Mouse (Mus musculus) forebrain, embryonic 14.5 days (tissue): Measurements from ENCODE around the gene Spag8. TPM values are rescaled to one million over a fixed set of nuclear protein-coding genes. Genes with fewer than 3 reads are reported as not detected.

Experiments
- ATAC-seq: fragments of 200-750 bp; cut with Nextera tagmentation; 2 replicates; pipeline ENCODE4 v1.8.0; 2017; ENCODE audit warnings: mild to moderate bottlenecking, moderate library complexity
- DNase-seq: peaks from one replicate; pipeline ENCODE4 v3.0.0-alpha.2; 2015; ENCODE audit warnings: low spot score
- H3K27ac ChIP-seq: fragments of 300-500 bp; sonication (generic); 2 replicates; pipeline ENCODE4 v1.5.1; 2014; ENCODE audit warnings: low read depth, mild to moderate bottlenecking, control low read depth, low read length, moderate library complexity
- H3K27me3 ChIP-seq: fragments of 300-500 bp; sonication (generic); replicated peaks from 2 replicates; pipeline ENCODE4 v1.6.1; 2014; ENCODE audit warnings: low read length, control low read depth, mixed read lengths; ENCODE audit not compliant: control insufficient read depth, insufficient read depth
- H3K36me3 ChIP-seq: fragments of 300-500 bp; sonication (generic); 2 replicates; pipeline ENCODE4 v1.6.1; 2014; ENCODE audit warnings: low read length, control low read depth; ENCODE audit not compliant: control insufficient read depth, insufficient read depth
- H3K4me1 ChIP-seq: fragments of 300-500 bp; sonication (generic); 2 replicates; pipeline ENCODE4 v1.6.1; 2014; ENCODE audit warnings: antibody characterized with exemption, low read length, control low read depth; ENCODE audit not compliant: control insufficient read depth, insufficient read depth
- H3K4me2 ChIP-seq: fragments of 300-500 bp; sonication (generic); 2 replicates; pipeline ENCODE4 v1.6.1; 2014; ENCODE audit warnings: mild to moderate bottlenecking, control low read depth, low read length
- H3K4me3 ChIP-seq: fragments of 300-500 bp; sonication (generic); 2 replicates; pipeline ENCODE4 v1.5.1; 2014; ENCODE audit warnings: low read depth, low read length, control low read depth
- H3K9ac ChIP-seq: fragments of 300-500 bp; sonication (generic); 2 replicates; pipeline ENCODE4 v1.6.1; 2014; ENCODE audit warnings: mild to moderate bottlenecking, low read length, control low read depth, moderate library complexity
- H3K9me3 ChIP-seq: fragments of 300-500 bp; sonication (generic); replicated peaks from 2 replicates; pipeline ENCODE4 v1.6.1; 2016; ENCODE audit warnings: low read length, control low read depth, mixed read lengths; ENCODE audit not compliant: control insufficient read depth
- WGBS: fragments of 180-500 bp; shearing (Covaris S2); extraction: QIAGEN DNeasy Blood & Tissue Kit; methylation state at CpG from one replicate; pipeline ENCODE4 v1.1.7; 2014; 5-methylcytosine and 5-hydroxymethylcytosine counted together
- polyA plus RNA-seq: library from polyadenylated mRNA; unstranded; fragments of >200 nt; fragmentation: Nextera tagmentation; extraction: Ambion mirVana; gene quantifications from 2 replicates; pipeline ENCODE4 v1.2.1, GENCODE M21; 2014

Spag8 gene
- 4.2 and 5.7 TPM in 2 replicates for polyA plus RNA-seq

DNA sequence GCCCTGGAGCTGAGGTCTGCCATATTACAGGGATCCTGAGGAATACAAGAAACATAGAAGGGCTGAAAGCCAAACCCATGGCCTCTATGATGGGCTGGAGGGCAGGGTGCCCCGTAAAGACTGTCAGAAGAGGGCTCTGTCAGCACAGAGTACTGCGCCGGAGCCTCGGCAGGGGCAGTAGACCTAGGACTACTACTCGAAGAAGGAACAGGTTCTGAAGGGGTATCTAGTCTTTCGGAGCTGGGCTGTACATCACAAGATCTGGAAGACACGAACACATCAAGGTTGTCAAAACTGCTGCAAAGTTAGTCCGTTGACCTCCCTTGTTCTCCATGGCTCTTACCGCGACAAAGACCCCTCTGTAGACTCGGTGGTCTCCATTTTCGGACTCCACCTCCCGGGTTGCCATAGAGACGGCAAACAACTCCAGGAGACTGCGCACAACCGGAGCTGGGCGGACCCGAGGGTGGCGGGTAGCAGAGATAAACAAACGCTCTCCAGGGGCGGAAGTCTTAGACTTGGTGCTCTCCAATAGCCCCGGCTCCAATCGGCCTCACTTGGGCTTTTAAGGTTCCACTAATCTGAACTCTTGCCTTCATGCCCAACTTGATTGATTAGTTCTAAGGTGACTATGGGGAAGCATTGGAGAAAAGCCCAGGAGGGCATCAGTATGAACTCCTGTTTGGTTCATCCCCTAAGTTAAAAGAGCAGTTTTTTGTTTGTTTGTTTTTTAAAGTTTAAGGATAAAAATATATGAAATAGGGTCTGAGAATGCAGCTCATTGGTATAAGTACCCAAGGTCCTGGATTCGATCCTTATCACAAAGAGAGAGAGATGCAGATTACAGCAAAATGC lies at the start of gene Spag8:
Spag8 (minus strand) TSS at position 434 of the 855 bp plus-strand sequence.
- WGBS = 11% methylated on average over 24 of the region's 24 CpGs
- Histone ChIP-seq H3K9me3 (0 out of 2 replicates have a peak, but pooled peaks cover 3% of the 10 kb centered on the region), H3K4me2 (peak within 1 kb of the TSS; percentile 41), H3K4me1 (peaks cover 6% of the 10 kb centered on the region), H3K27me3 (no peaks in the 10 kb centered on the region), H3K4me3 (peak within 1 kb of the TSS; percentile 17), H3K9ac (0 out of 2 replicates have a peak within 1 kb of the TSS, but pooled peaks have one; percentile 17), H3K27ac (no peak within 1 kb of the TSS), H3K36me3 (peaks cover 5% of the 10 kb centered on the region; the same call in 1 of the 2 replicates)
- no peak for ATAC-seq
- DNase-seq = peak; percentile 58

DNA sequence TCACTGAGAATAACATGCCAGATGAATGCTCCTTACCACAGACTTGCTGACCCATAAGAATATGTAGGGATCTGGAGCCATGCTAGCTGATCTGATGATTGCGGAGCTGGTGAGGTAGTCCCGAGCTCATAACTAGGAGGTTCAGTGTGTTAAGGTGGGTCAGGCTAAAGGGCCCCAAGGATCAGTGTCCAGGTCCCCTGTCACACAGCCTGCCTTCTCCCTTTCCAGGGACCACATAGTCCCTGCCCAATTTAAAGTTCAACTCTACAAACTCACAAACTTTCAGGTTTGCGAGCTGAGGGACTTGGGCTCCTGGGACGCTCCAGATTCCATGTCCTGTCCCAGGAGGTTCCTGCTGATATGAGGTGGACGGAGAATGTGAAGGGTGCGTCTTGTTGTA lies 47.3 kb upstream of the Spag8 start, which contains the start of gene Olfr70:
Olfr70 (minus strand) TSS at position 101 of the 400 bp plus-strand sequence.
- Histone ChIP-seq H3K4me2 (no peak within 1 kb of the TSS), H3K4me3 (no peak within 1 kb of the TSS), H3K9ac (no peak within 1 kb of the TSS), H3K4me1 (no peaks in the 10 kb centered on the region), H3K36me3 (no peaks in the 10 kb centered on the region), H3K27me3 (no peaks in the 10 kb centered on the region), H3K9me3 (no peaks in the 10 kb centered on the region), H3K27ac (no peak within 1 kb of the TSS)
- DNase-seq = no peak
- ATAC-seq = no peak
- WGBS = 92% methylated on average over 6 of the region's 6 CpGs

DNA sequence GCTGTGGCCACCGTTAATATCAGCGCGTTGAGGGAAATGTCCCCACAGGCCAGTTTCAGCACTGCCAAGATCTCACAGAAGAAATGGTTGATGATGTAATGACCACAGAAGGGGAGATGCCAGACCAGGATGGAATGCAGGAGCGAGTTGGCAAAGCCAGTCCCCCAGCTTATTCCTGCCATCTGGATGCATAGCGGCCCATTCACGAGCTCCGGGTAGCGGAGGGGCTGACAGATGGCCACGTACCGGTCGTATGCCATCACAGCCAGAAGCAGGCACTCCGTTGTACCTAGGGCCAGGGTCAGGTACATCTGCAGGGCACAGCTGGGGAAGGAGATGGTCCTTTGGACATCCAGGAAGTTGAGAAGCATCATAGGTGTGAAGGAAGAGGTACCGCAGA lies 43.2 kb upstream of the Spag8 start:
- Histone ChIP-seq H3K36me3 (no peaks in the 10 kb centered on the region), H3K9me3 (no peaks in the 10 kb centered on the region), H3K4me2 (no peak overlapping the region), H3K27me3 (no peaks in the 10 kb centered on the region), H3K9ac (no peak overlapping the region), H3K27ac (no peak overlapping the region), H3K4me3 (no peak overlapping the region), H3K4me1 (no peaks in the 10 kb centered on the region)
- WGBS = 64% methylated on average over 13 of the region's 13 CpGs
- ATAC-seq = peak; percentile 46; the same call in 1 of the 2 replicates
- DNase-seq = peak; percentile 47

DNA sequence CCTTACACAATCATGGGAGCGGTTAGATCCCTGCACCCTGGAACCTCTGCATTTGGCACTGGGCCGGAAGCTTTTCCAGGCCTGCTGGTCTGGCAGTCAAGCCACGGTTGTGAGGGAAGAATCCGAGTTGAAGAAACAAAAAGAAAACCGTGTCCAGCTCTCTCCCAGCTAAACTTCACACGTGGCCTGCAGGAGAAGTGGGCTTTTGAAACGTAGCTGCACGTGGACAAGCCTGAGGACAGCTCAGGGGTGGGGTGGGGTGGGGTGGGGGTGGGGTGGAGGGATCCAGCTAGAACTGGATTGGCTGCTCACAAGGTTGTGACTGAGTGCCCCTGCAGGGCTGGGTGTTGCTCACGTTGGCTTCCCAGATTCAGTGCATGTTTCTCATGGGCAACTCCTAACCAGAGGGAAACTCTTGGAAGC lies 41.9 kb upstream of the Spag8 start:
- Histone ChIP-seq H3K27me3 (no peaks in the 10 kb centered on the region), H3K4me2 (no peak overlapping the region), H3K9ac (no peak overlapping the region), H3K9me3 (no peaks in the 10 kb centered on the region), H3K36me3 (peaks cover 8% of the 10 kb centered on the region), H3K4me3 (no peak overlapping the region), H3K27ac (no peak overlapping the region), H3K4me1 (no peaks in the 10 kb centered on the region)
- no peak for ATAC-seq
- no peak for DNase-seq
- WGBS = 31% methylated on average over 9 of the region's 9 CpGs

DNA sequence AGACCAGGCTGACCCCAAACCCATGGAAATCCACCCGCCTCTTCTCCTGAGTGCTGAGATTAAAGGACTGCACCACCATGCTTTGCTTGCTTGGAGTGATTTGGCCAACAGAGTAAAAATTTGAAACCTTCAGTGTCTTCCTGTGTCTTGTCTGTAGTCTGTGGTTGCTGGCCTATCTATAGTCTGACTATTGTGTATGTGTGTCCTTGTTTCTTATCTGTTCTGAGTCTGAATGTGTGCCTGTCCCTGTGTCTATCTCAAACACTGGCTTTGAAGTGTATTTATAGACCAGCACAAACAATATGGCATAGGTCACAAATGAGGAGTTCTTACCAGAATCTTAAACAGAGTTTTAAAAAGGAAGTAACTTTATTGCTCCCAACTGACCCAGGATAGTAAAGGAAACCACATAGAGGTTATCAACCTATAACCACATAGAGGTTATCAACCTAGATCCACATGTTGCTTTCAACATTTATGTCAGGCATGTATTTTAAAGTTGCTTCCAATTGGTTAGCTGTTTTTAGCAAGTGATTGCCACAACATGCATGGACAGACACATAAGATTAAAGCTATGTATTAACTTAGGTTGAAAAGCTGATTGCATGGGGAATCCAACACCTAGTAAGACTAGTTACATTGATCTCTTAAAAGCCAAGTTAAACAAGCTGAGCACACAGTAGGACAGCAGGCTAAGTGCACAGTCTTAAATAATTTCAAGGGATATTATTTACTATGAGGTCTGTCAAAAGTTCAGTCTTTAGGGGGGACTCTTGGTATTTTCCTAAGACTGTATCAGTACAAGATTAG lies 41.2 kb upstream of the Spag8 start:
- H3K9ac ChIP-seq = no peak overlapping the region
- peaks cover 15% of the 10 kb centered on the region for H3K36me3 ChIP-seq
- WGBS = 88% methylated on average over 1 of the region's 1 CpGs
- no peak overlapping the region for H3K4me3 ChIP-seq
- H3K9me3 ChIP-seq = no peaks in the 10 kb centered on the region
- ATAC-seq = no peak
- DNase-seq = no peak
- H3K27ac ChIP-seq = no peak overlapping the region
- H3K4me2 ChIP-seq = no peak overlapping the region
- no peaks in the 10 kb centered on the region for H3K4me1 ChIP-seq
- no peaks in the 10 kb centered on the region for H3K27me3 ChIP-seq

DNA sequence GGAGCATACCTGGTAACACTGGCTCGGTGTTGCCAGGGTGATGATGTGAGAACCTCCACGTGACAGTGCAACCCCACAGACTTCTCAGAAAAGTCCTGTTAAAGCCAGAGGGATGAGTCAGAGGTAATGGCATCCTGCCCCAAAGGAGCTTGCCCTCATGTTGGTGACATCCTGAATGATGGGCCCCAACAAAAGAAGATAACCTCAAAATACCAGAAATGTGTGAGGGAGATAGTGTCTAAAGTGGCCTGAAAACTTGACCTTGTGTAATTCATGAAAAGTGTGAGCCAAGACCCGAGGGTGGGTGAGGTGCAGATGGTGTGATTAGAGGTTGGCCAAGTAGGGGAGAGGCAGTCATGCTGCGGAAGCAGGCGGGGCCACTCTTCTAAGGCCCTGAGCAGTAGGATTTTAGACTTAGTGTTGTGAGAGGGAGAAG lies 40.4 kb upstream of the Spag8 start:
- DNase-seq (no peak), ATAC-seq (no peak)
- Histone ChIP-seq H3K27me3 (no peaks in the 10 kb centered on the region), H3K4me1 (no peaks in the 10 kb centered on the region), H3K36me3 (peaks cover 23% of the 10 kb centered on the region), H3K9ac (no peak overlapping the region), H3K4me3 (no peak overlapping the region), H3K9me3 (no peaks in the 10 kb centered on the region), H3K27ac (no peak overlapping the region), H3K4me2 (no peak overlapping the region)
- 82% methylated on average over 5 of the region's 5 CpGs for WGBS

DNA sequence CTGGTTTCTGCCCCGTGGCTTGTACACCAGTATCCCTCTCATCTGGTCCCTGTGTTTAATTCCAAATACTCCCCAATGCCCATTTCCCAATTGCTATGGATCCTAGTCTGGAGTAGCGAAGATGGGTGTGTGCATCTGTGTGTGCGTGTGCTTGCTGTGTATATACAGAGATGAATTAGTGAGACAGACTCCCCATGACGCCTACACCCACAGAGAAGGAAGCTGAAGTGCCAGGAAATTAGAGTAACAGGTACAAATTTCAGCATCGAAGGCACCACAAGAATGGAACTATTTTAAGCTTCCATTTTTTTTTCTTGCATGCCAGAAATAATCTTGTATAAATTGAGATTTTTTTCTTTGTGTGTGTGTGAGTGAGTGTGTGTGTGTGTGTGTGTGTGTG lies 37.6 kb upstream of the Spag8 start:
- Histone ChIP-seq H3K9ac (no peak overlapping the region), H3K27me3 (no peaks in the 10 kb centered on the region), H3K4me1 (no peaks in the 10 kb centered on the region), H3K27ac (no peak overlapping the region), H3K4me2 (no peak overlapping the region), H3K4me3 (no peak overlapping the region), H3K9me3 (no peaks in the 10 kb centered on the region), H3K36me3 (peaks cover 44% of the 10 kb centered on the region)
- ATAC-seq (no peak), DNase-seq (no peak)
- 87% methylated on average over 5 of the region's 5 CpGs for WGBS

DNA sequence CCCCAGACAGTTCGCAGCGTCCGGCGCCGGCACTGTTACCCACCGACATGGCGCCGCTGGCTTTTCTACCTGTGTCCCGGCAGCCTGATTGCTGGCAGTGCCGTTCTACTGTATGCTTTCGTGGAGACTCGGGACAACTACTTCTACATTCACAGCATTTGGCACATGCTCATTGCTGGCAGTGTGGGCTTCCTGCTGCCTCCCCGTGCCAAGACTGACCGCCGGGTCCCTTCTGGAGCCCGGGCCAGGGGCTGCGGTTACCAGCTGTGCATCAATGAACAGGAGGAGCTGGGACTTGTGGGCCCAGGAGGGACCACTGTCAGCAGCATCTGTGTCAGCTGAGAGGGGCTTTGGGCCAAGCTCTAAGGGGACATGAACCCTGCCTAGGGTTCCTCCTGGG lies 36.6 kb upstream of the Spag8 start:
- no peak for DNase-seq
- Histone ChIP-seq H3K36me3 (peaks cover 55% of the 10 kb centered on the region), H3K4me3 (no peak overlapping the region), H3K27ac (no peak overlapping the region), H3K4me2 (no peak overlapping the region), H3K27me3 (no peaks in the 10 kb centered on the region), H3K9me3 (no peaks in the 10 kb centered on the region), H3K4me1 (no peaks in the 10 kb centered on the region), H3K9ac (no peak overlapping the region)
- 93% methylated on average over 17 of the region's 17 CpGs for WGBS
- ATAC-seq = no peak
